Mouse (Mus musculus) liver, embryonic 16.5 days (tissue): ENCODE data around the gene Htra1. TPM values are rescaled to one million over a fixed set of nuclear protein-coding genes. Genes with fewer than 3 reads are reported as not detected.

Source experiments
- ATAC-seq: fragments of 200-750 bp; cut with Nextera tagmentation; 2 replicates; pipeline ENCODE4 v1.8.0; 2017; ENCODE audit warnings: low read depth, mild to moderate bottlenecking, moderate number of reproducible peaks, moderate library complexity
- H3K27ac ChIP-seq: fragments of 300-500 bp; sonication (generic); 2 replicates; pipeline ENCODE4 v1.5.1; 2014; ENCODE audit warnings: mild to moderate bottlenecking, low read length
- H3K27me3 ChIP-seq: fragments of 300-500 bp; sonication (generic); 2 replicates; pipeline ENCODE4 v1.6.1; 2014; ENCODE audit warnings: low read depth, low read length, mixed read lengths; ENCODE audit not compliant: control insufficient read depth, insufficient read depth
- H3K36me3 ChIP-seq: fragments of 300-500 bp; sonication (generic); 2 replicates; pipeline ENCODE4 v1.6.1; 2014; ENCODE audit warnings: mild to moderate bottlenecking; ENCODE audit not compliant: control insufficient read depth, insufficient read depth
- H3K4me1 ChIP-seq: fragments of 300-500 bp; sonication (generic); 2 replicates; pipeline ENCODE4 v1.6.1; 2014; ENCODE audit warnings: low read depth, low read length, mixed read lengths; ENCODE audit not compliant: control insufficient read depth
- H3K4me2 ChIP-seq: fragments of 300-500 bp; sonication (generic); 2 replicates; pipeline ENCODE4 v1.6.1; 2014; ENCODE audit warnings: low read depth, low read length, mixed read lengths
- H3K4me3 ChIP-seq: fragments of 300-500 bp; sonication (generic); 2 replicates; pipeline ENCODE4 v1.5.1; 2014; ENCODE audit warnings: low read depth, mild to moderate bottlenecking, low read length
- H3K9ac ChIP-seq: fragments of 300-500 bp; sonication (generic); 2 replicates; pipeline ENCODE4 v1.6.1; 2014; ENCODE audit warnings: low read depth, low read length
- H3K9me3 ChIP-seq: fragments of 300-500 bp; sonication (generic); replicated peaks from 2 replicates; pipeline ENCODE4 v1.6.1; 2016; ENCODE audit warnings: low read length; ENCODE audit not compliant: control insufficient read depth
- WGBS: fragments of 180-500 bp; shearing (Covaris S2); extraction: QIAGEN DNeasy Blood & Tissue Kit; methylation state at CpG from one replicate; pipeline ENCODE4 v1.1.7; 2014; ENCODE audit not compliant: insufficient replicate concordance; 5-methylcytosine and 5-hydroxymethylcytosine counted together
- polyA plus RNA-seq: library from polyadenylated mRNA; unstranded; fragments of >200 nt; fragmentation: Nextera tagmentation; extraction: Ambion mirVana; gene quantifications from 2 replicates; pipeline ENCODE4 v1.2.1, GENCODE M21; 2015

Htra1 gene
- polyA plus RNA-seq, 1 experiment from 2014 or later, result 1.0 TPM

DNA sequence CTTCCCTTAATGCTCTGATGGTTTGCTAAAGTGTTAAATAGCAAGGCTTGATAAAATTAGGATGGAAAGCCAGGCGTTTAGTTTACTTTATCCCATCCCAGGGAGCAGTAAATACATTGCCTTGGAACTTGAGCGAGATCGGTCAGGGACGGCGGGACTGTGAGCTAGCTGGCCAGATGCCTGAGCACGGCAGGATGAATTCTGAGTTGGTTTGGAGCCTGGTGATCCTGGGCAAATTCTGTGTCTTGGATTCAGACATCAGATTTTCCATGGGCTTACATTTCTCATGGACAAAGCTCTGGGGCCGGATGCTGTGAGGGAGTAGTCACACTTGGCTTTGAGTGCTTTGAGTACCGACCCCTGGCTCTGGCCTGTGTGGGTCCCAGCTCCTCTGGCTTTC, 4.8 kb downstream of the Htra1 start:
- Histone ChIP-seq H3K9me3 (no peaks in the 10 kb centered on the region), H3K27ac (no peak overlapping the region), H3K4me2 (no peak overlapping the region), H3K4me3 (no peak overlapping the region), H3K27me3 (peaks cover 31% of the 10 kb centered on the region), H3K4me1 (no peaks in the 10 kb centered on the region), H3K36me3 (no peaks in the 10 kb centered on the region), H3K9ac (no peak overlapping the region)
- WGBS, result 72% methylated on average over 8 of the region's 8 CpGs
- no peak for ATAC-seq

DNA sequence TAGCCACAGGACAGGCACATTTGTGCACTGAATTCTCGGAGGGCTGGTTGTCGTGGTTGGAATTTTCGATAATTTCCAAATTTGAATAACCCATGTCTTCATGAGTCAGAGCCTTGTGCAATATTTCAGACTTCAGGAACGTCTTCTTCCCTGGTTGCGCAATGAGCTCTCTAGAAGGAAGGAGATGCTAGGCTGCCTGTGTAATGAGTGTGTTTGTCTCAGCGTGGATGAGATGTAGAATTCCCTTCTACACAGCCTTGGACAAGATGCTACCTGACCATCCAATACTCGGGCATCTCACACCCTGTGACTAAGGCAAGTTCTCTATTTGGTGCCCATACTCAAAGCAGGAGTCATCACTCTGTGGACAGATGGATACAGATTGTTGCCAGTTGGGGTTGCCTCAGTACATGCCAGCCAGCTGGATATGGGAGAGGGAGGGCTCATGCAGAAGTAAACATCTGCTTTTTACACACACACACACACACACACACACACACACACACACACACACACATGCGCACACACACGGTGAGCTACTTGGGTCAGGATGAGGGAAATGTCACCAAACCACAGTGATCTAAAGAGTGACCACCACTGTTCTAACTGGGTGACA, 7.5 kb downstream of the Htra1 start:
- no peaks in the 10 kb centered on the region for H3K4me1 ChIP-seq
- no peak overlapping the region for H3K9ac ChIP-seq
- no peaks in the 10 kb centered on the region for H3K9me3 ChIP-seq
- WGBS, result 49% methylated on average over 9 of the region's 9 CpGs
- no peak overlapping the region for H3K27ac ChIP-seq
- H3K36me3 ChIP-seq, result no peaks in the 10 kb centered on the region
- no peak overlapping the region for H3K4me2 ChIP-seq
- ATAC-seq, result no peak
- H3K27me3 ChIP-seq, result peaks cover 5% of the 10 kb centered on the region
- H3K4me3 ChIP-seq, result no peak overlapping the region

DNA sequence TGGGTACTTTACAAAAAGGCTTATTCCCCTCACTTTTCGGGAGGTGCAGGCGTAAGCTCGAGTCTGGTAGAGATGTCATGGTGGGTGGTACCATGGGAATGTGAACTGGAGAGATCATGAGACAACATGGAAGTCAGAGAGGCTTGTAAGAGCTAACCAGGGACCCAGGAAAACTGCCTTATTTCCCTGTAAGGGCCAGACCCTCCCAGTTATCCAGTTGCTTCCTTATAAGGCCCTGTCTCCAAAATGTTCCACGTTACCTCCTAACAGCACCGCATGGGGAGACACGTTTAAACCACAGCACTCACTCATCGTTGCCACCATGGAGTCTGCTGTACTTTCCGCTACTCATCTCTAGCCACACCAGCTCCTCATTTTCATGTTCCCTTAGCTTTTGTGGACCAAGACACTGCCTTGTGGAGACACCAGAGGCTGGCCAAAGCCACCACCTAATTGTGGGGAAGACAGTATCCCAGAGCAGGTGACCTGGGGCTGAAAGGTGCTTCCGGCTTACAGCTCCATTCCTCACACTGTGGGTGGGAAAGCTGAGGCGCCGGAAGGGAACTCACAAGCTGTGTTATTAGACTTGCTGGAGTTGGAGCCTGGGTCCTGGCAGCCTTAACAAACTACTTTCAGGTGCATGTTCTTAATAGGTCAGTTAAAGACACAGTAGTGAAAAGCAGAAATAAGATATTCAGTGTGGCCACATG, 9.0 kb downstream of the Htra1 start:
- Histone ChIP-seq H3K4me2 (no peak overlapping the region), H3K4me3 (no peak overlapping the region), H3K4me1 (no peaks in the 10 kb centered on the region), H3K27ac (no peak overlapping the region), H3K9me3 (no peaks in the 10 kb centered on the region), H3K36me3 (no peaks in the 10 kb centered on the region), H3K27me3 (no peaks in the 10 kb centered on the region), H3K9ac (no peak overlapping the region)
- ATAC-seq, result no peak
- 67% methylated on average over 11 of the region's 11 CpGs for WGBS

DNA sequence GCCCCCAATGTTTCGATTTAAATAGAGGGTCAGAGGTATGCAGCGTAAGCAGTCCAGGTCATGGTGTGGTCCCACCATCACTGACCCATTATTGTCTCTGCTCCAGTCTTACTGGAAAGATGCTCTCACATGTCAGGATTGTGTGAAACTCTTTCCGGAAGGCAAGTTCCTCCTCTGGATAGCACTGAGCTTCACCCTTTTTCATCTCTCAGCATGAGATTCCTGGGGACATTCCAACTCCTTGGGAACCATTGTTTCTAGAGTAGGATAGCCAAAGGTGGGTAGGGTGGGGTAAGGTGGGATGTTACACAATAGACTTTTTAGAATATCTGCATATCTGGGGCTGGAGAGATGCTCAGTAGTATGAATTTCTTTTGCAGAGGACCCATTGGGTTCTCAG, 9.8 kb downstream of the Htra1 start:
- no peaks in the 10 kb centered on the region for H3K4me1 ChIP-seq
- no peaks in the 10 kb centered on the region for H3K27me3 ChIP-seq
- no peak for ATAC-seq
- WGBS, result 64% methylated on average over 3 of the region's 3 CpGs
- H3K9ac ChIP-seq, result no peak overlapping the region
- H3K27ac ChIP-seq, result no peak overlapping the region
- no peaks in the 10 kb centered on the region for H3K9me3 ChIP-seq
- no peaks in the 10 kb centered on the region for H3K36me3 ChIP-seq
- H3K4me2 ChIP-seq, result no peak overlapping the region
- H3K4me3 ChIP-seq, result no peak overlapping the region

DNA sequence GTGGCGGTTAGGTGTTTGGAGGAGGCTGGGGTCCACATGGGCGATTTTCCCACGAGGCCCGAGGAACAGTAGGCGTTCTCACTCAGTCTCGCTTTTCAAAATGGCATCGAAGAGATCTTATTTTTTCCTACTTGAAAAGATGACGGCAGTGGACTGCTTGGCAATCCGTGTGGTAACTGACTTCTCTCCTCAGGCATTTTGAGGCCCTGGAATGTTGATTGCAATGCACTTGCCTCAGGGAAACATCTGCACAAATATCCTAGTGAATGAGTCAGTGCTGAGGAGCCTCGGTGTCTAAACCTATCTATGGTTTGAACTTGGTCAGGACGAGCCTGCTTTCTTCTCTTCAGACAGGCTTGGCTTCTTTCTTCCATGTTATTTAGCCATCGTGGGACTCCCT, 10.4 kb downstream of the Htra1 start:
- Histone ChIP-seq H3K27ac (no peak overlapping the region), H3K27me3 (no peaks in the 10 kb centered on the region), H3K4me1 (no peaks in the 10 kb centered on the region), H3K4me3 (no peak overlapping the region), H3K36me3 (no peaks in the 10 kb centered on the region), H3K9ac (no peak overlapping the region), H3K4me2 (no peak overlapping the region), H3K9me3 (no peaks in the 10 kb centered on the region)
- 71% methylated on average over 12 of the region's 12 CpGs for WGBS
- ATAC-seq, result no peak

DNA sequence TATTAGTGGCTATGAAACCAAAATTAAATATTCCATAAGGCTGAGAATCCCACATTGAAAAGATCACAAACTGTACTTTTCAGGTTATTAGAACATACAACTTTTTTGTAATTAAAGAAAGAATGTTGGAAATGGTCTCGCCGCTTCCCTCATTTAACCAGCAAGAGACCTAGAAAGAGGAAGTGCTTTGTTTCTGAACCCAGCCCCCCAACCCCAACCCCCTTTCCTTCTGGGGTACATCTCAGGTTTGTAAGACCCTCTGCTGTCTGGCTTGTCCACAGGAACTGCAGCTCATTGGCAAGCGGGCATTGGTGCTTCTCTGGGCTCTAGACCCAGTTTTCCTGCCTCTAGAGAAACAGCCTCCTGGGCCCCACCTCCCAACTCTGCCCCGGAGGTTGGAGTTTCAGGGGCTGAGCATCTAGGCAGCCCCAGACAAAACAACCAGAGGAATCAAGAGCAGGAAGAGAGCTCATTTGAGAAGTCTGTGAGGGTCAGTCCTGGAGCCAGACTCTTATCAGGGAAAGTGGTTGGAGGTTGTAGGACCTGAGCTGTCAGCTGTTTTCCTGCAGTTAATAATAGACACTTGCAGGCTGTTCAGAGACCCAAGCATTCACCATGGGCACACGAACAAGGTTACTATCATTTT, 12.8 kb downstream of the Htra1 start:
- ATAC-seq, result peak; percentile 32; the same call in 1 of the 2 replicates
- no peak overlapping the region for H3K27ac ChIP-seq
- H3K4me3 ChIP-seq, result no peak overlapping the region
- no peaks in the 10 kb centered on the region for H3K9me3 ChIP-seq
- no peak overlapping the region for H3K4me2 ChIP-seq
- H3K36me3 ChIP-seq, result no peaks in the 10 kb centered on the region
- H3K27me3 ChIP-seq, result no peaks in the 10 kb centered on the region
- no peak overlapping the region for H3K9ac ChIP-seq
- H3K4me1 ChIP-seq, result no peaks in the 10 kb centered on the region
- WGBS, result 15% methylated on average over 5 of the region's 5 CpGs

DNA sequence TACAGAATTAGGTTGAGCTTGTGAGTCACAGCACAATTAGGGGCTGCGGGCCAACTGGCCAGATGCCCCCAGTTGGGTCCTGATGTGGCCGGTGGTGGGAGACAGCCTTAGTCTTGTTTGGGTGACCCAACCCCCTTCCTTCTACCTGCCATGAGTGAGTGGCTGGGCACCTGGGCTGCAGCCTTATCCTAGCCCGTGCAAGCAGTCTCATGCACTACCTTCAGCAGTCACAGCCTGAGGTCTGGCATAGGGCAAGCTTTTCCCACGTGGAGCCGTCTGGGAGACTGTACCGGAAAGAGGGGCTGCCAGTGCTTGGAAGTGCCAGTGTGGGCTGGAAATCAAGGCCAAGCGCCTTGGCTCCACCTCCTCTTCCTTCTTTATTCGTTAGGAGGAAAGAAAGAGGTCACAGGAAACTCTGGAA, 13.4 kb downstream of the Htra1 start:
- H3K27ac ChIP-seq, result no peak overlapping the region
- 0 out of 2 replicates have a peak, but pooled peaks have one; percentile 39 for ATAC-seq

DNA sequence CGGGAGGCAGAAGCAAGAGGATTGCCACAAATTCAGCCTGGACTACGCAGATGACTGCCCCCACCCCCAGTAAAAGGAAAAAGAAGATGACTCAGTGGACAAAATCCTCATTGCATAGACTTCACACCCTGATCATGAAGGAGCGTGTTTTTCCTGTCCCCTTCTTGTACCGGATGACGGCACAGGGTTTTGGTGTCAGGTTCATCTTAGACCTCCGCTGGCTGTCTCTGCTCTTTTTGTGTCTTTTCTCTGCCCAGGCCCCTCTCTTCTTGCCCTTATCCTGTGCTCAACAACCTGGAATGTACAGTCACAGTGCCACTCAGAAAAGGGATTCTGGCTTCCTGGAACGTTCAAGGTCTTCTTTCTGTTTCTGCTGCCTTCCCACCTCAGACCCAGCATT, 14.6 kb downstream of the Htra1 start:
- no peak overlapping the region for H3K9ac ChIP-seq
- no peaks in the 10 kb centered on the region for H3K36me3 ChIP-seq
- H3K4me2 ChIP-seq, result no peak overlapping the region
- no peaks in the 10 kb centered on the region for H3K9me3 ChIP-seq
- H3K27ac ChIP-seq, result no peak overlapping the region
- no peaks in the 10 kb centered on the region for H3K27me3 ChIP-seq
- H3K4me1 ChIP-seq, result no peaks in the 10 kb centered on the region
- no peak for ATAC-seq
- WGBS, result 66% methylated on average over 7 of the region's 7 CpGs
- H3K4me3 ChIP-seq, result no peak overlapping the region

More for the DNA sequence above, 13.4 kb downstream of the Htra1 start:
- WGBS, result 21% methylated on average over 8 of the region's 8 CpGs
- Histone ChIP-seq H3K4me2 (no peak overlapping the region), H3K9me3 (no peaks in the 10 kb centered on the region), H3K27me3 (no peaks in the 10 kb centered on the region), H3K36me3 (no peaks in the 10 kb centered on the region), H3K9ac (no peak overlapping the region), H3K4me1 (no peaks in the 10 kb centered on the region), H3K4me3 (no peak overlapping the region)

DNA sequence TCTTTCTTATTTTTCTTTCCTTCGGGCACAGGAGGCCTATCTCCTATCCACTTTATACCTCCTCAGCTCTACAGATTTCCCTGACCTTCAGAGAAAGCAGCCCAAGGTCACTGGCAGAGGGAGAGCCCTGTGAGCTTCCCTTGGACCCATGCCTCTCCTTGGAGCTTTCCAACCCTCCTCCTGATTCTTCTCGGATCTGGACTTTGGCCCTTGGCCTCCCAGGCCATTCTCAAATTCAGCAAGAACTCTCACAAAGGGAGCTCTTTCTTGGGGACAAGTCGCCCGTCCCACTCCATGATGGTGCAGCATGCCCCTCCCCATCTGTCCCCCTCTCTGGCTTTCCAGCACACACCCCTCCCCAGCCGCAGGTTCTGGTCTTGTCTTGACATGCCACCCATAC, 15.1 kb downstream of the Htra1 start:
- Histone ChIP-seq H3K36me3 (no peaks in the 10 kb centered on the region), H3K4me1 (no peaks in the 10 kb centered on the region), H3K27ac (no peak overlapping the region), H3K9me3 (no peaks in the 10 kb centered on the region), H3K4me3 (no peak overlapping the region), H3K27me3 (no peaks in the 10 kb centered on the region), H3K4me2 (no peak overlapping the region), H3K9ac (no peak overlapping the region)
- no peak for ATAC-seq
- 63% methylated on average over 5 of the region's 5 CpGs for WGBS
